Mouse (Mus musculus): ENCODE measurements at regions not wholly inside any gene's neighbourhood (a gene's known extent, or its start where the extent isn't known, plus 50 kb on each side); places are given as distances from the start of the nearest gene placed in this dataset.
"Not testable (repeated sequence)": the region's sequence is repeated elsewhere in the genome, so short reads cannot be mapped to it uniquely, and the experiment has no call there.

DNA sequence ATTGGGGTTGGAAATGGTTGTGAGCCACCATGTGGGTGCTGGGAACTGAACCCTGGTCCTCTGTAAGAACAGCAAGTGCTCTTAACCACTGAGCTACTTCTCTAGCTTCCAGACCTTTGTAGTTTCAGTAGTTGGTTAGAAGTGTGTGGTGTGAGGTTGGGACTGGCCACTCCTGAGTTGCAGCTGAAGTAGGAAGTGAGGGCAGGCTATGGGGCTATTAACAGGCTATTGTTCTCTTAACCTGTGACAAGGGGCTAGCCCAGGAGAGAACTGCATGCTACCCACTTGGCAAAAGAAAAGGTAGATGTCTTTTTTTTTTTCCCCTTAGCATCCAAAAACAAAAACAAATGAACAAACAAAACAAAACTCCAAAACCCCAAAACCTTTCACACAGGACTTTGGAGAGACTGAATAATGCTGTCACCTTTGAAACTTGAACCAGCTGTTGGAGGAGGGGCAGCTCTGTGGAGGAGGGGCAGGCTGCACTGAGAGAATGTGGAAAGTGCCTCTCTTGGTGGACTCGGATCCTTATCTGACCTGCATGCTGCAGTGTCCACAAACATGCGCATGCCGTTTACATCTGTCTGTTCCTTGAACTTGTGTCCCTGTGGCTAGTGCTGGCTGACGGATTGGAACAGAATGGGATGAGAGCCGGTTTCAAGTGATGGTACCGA, 149.3 kb upstream of the Unc93a2 start:
- Histone ChIP-seq H3K4me2 (ENCODE audit: low read depth) (no peak overlapping the region), H3ac (ENCODE audit: control insufficient read depth, insufficient read length) (no peak overlapping the region), H3K4me3 (no peak overlapping the region), H3K27me3 (ENCODE audit: control insufficient read depth, insufficient read depth, insufficient read length) (no peaks in the 10 kb centered on the region), H3K36me3 (ENCODE audit: control insufficient read depth, insufficient read depth) (no peaks in the 10 kb centered on the region), H3K79me2 (ENCODE audit: control insufficient read depth, insufficient read depth) (no peaks in the 10 kb centered on the region)
- TF ChIP-seq MAX (IDR thresholded peaks at IDR 0.05; ENCODE audit: low read depth) (no peak), MYOD1 (IDR thresholded peaks at IDR 0.05; ENCODE audit: control insufficient read depth in 1 of 3, insufficient read length in 2 of 3, low read depth in 2 of 3) (no peak), E2F4 (IDR thresholded peaks at IDR 0.05; ENCODE audit: insufficient read depth) (no peak), MYOG (IDR thresholded peaks at IDR 0.05; ENCODE audit: control insufficient read depth in 1 of 3, insufficient read depth in 1 of 3, insufficient read length in 2 of 3, low read depth in 2 of 3) (no peak), TCF3 (IDR thresholded peaks at IDR 0.05; ENCODE audit: insufficient read length, low read depth) (no peak), USF1 (IDR thresholded peaks at IDR 0.05; ENCODE audit: low read depth) (no peak), CEBPB (IDR thresholded peaks at IDR 0.05; ENCODE audit: insufficient read depth, poor library complexity, severe bottlenecking) (no peak), POLR2AphosphoS2 (IDR thresholded peaks at IDR 0.05; ENCODE audit: insufficient read length, low read depth) (no peak), POLR2A (IDR thresholded peaks at IDR 0.05; ENCODE audit: insufficient read length, low read depth) (no peak)

DNA sequence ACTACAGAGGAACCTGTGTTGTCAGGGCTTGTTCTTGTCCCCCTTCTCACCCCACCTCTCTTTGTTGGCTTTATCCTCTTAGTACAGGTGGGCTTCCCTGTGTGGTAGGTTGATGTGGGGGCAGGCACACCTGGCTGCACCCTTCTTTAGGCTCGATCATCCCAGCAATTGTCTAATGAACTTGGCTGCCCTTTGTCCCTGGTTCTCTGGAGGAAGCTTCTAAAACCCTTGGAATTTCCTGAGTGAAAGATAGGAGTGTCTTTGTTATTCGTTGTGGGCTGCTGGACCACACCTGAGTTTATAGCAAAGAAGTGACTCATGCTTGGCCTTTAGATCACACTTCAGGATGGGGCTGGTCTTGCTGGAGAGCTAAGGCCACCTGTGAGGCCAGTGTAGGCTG, 148.3 kb upstream of the Unc93a2 start:
- Histone ChIP-seq H3K79me2 (ENCODE audit: control insufficient read depth, insufficient read depth) (no peaks in the 10 kb centered on the region), H3K4me3 (no peak overlapping the region), H3ac (ENCODE audit: control insufficient read depth, insufficient read length) (no peak overlapping the region), H3K4me2 (ENCODE audit: low read depth) (no peak overlapping the region), H3K36me3 (ENCODE audit: control insufficient read depth, insufficient read depth) (no peaks in the 10 kb centered on the region), H3K27me3 (ENCODE audit: control insufficient read depth, insufficient read depth, insufficient read length) (no peaks in the 10 kb centered on the region)
- TF ChIP-seq MYOD1 (IDR thresholded peaks at IDR 0.05; ENCODE audit: control insufficient read depth in 1 of 3, insufficient read length in 2 of 3, low read depth in 2 of 3) = no peak
- no peak for TF ChIP-seq USF1 (IDR thresholded peaks at IDR 0.05; ENCODE audit: low read depth)
- no peak for TF ChIP-seq CEBPB (IDR thresholded peaks at IDR 0.05; ENCODE audit: insufficient read depth, poor library complexity, severe bottlenecking)
- TF ChIP-seq MYOG (IDR thresholded peaks at IDR 0.05; ENCODE audit: control insufficient read depth in 1 of 3, insufficient read depth in 1 of 3, insufficient read length in 2 of 3, low read depth in 2 of 3) = no peak
- TF ChIP-seq TCF3 (IDR thresholded peaks at IDR 0.05; ENCODE audit: insufficient read length, low read depth) = no peak

DNA sequence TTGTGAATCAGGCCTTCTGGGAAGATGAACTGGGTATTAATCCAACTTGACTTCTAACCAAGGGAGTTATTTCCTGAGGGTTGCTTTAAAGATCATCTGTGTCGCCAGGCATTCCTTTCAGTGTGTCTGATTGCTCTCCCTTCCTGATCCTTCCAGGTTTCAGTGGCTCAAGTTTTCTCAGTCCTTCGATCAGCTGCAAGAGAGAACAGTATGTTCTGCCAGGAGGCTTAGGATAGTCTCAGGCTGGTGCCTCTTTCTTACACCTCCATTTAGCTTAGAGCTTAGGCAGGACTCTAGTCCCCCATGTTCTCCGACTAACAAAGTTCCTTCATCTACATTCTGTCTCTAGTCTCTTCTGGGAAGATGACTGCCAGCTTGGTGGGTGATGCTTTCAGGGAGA, 147.4 kb upstream of the Unc93a2 start:
- no peak overlapping the region for H3K4me3 ChIP-seq
- H3K4me2 ChIP-seq (ENCODE audit: low read depth) = no peak overlapping the region
- no peak for TF ChIP-seq SRF (IDR thresholded peaks at IDR 0.05; ENCODE audit: control insufficient read depth, insufficient read length, low read depth)
- no peak for TF ChIP-seq CEBPB (IDR thresholded peaks at IDR 0.05; ENCODE audit: insufficient read depth, poor library complexity, severe bottlenecking)
- no peak for TF ChIP-seq MYOD1 (IDR thresholded peaks at IDR 0.05; ENCODE audit: control insufficient read depth in 1 of 3, insufficient read length in 2 of 3, low read depth in 2 of 3)
- TF ChIP-seq POLR2AphosphoS2 (IDR thresholded peaks at IDR 0.05; ENCODE audit: insufficient read length, low read depth) = no peak
- no peak for TF ChIP-seq REST (IDR thresholded peaks at IDR 0.05; ENCODE audit: insufficient read depth, insufficient read length)
- TF ChIP-seq USF1 (IDR thresholded peaks at IDR 0.05; ENCODE audit: low read depth) = no peak
- TF ChIP-seq TCF12 (IDR thresholded peaks at IDR 0.05; ENCODE audit: insufficient read depth, poor library complexity, severe bottlenecking) = no peak
- no peak for TF ChIP-seq TCF3 (IDR thresholded peaks at IDR 0.05; ENCODE audit: insufficient read length, low read depth)
- TF ChIP-seq E2F4 (IDR thresholded peaks at IDR 0.05; ENCODE audit: insufficient read depth) = no peak
- TF ChIP-seq POLR2A (IDR thresholded peaks at IDR 0.05; ENCODE audit: insufficient read length, low read depth) = no peak
- no peaks in the 10 kb centered on the region for H3K27me3 ChIP-seq (ENCODE audit: control insufficient read depth, insufficient read depth, insufficient read length)
- H3K79me2 ChIP-seq (ENCODE audit: control insufficient read depth, insufficient read depth) = no peaks in the 10 kb centered on the region
- H3ac ChIP-seq (ENCODE audit: control insufficient read depth, insufficient read length) = no peak overlapping the region
- no peaks in the 10 kb centered on the region for H3K36me3 ChIP-seq (ENCODE audit: control insufficient read depth, insufficient read depth)

DNA sequence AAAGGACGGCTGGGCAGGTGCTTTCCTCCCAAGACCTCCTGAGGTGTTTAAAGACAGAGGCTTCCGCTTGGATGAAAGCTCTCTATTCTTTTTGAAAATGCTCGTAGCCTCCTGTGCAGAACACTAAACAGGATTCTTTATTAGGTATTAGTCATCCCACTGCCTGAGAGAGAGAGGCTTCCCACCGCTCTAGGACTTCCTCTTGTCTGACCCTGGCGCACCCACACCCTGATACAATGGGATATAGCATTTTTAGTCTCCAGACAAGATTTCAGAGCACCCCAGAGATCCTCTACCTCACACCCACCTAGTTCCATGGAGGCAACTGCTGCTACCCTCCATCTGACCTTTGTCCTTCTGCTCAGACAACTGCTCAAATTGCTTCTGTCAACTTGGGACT, 144.0 kb upstream of the Unc93a2 start:
- H3K79me2 ChIP-seq (ENCODE audit: control insufficient read depth, insufficient read depth) = no peaks in the 10 kb centered on the region
- no peak overlapping the region for H3ac ChIP-seq (ENCODE audit: control insufficient read depth, insufficient read length)
- H3K4me2 ChIP-seq (ENCODE audit: low read depth) = no peak overlapping the region
- H3K36me3 ChIP-seq (ENCODE audit: control insufficient read depth, insufficient read depth) = no peaks in the 10 kb centered on the region
- no peak overlapping the region for H3K4me3 ChIP-seq
- TF ChIP-seq USF1 (IDR thresholded peaks at IDR 0.05; ENCODE audit: low read depth) (no peak), SRF (IDR thresholded peaks at IDR 0.05; ENCODE audit: control insufficient read depth, insufficient read length, low read depth) (no peak), CEBPB (IDR thresholded peaks at IDR 0.05; ENCODE audit: insufficient read depth, poor library complexity, severe bottlenecking) (no peak), POLR2AphosphoS2 (IDR thresholded peaks at IDR 0.05; ENCODE audit: insufficient read length, low read depth) (no peak), E2F4 (IDR thresholded peaks at IDR 0.05; ENCODE audit: insufficient read depth) (no peak), MYOG (IDR thresholded peaks at IDR 0.05; ENCODE audit: control insufficient read depth in 1 of 3, insufficient read depth in 1 of 3, insufficient read length in 2 of 3, low read depth in 2 of 3) (no peak), TCF3 (IDR thresholded peaks at IDR 0.05; ENCODE audit: insufficient read length, low read depth) (no peak), MAX (IDR thresholded peaks at IDR 0.05; ENCODE audit: low read depth) (no peak), POLR2A (IDR thresholded peaks at IDR 0.05; ENCODE audit: insufficient read length, low read depth) (no peak), TCF12 (IDR thresholded peaks at IDR 0.05; ENCODE audit: insufficient read depth, poor library complexity, severe bottlenecking) (no peak), MYOD1 (IDR thresholded peaks at IDR 0.05; ENCODE audit: control insufficient read depth in 1 of 3, insufficient read length in 2 of 3, low read depth in 2 of 3) (no peak), REST (IDR thresholded peaks at IDR 0.05; ENCODE audit: insufficient read depth, insufficient read length) (no peak)
- H3K27me3 ChIP-seq (ENCODE audit: control insufficient read depth, insufficient read depth, insufficient read length) = no peaks in the 10 kb centered on the region

DNA sequence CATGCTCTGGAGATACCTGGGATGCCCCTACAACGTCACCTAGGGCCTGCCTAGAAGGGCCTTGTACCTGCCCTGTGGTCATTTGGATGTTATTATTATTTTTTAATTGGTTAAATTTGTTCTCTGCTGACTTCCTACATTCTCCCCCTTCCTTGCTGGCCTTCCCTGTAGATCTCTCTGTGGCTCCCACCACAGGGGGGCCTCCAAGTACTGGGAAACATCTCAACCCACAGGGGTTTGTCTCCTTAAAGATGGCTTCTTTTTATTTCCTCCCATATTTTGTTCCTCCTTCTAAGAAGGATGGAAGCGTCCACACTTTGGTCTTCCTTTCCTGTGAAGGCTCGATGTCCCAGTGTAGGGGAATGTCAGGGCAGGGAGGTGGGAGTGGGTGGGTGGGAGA, 142.4 kb upstream of the Unc93a2 start:
- Histone ChIP-seq H3K27me3 (ENCODE audit: control insufficient read depth, insufficient read depth, insufficient read length) (no peaks in the 10 kb centered on the region), H3K4me3 (no peak overlapping the region)
- TF ChIP-seq CEBPB (IDR thresholded peaks at IDR 0.05; ENCODE audit: insufficient read depth, poor library complexity, severe bottlenecking) (no peak), POLR2AphosphoS2 (IDR thresholded peaks at IDR 0.05; ENCODE audit: insufficient read length, low read depth) (no peak), TCF3 (IDR thresholded peaks at IDR 0.05; ENCODE audit: insufficient read length, low read depth) (no peak), MYOD1 (IDR thresholded peaks at IDR 0.05; ENCODE audit: control insufficient read depth in 1 of 3, insufficient read length in 2 of 3, low read depth in 2 of 3) (no peak), MAX (IDR thresholded peaks at IDR 0.05; ENCODE audit: low read depth) (no peak), USF1 (IDR thresholded peaks at IDR 0.05; ENCODE audit: low read depth) (no peak), E2F4 (IDR thresholded peaks at IDR 0.05; ENCODE audit: insufficient read depth) (no peak), REST (IDR thresholded peaks at IDR 0.05; ENCODE audit: insufficient read depth, insufficient read length) (no peak), TCF12 (IDR thresholded peaks at IDR 0.05; ENCODE audit: insufficient read depth, poor library complexity, severe bottlenecking) (no peak), MYOG (IDR thresholded peaks at IDR 0.05; ENCODE audit: control insufficient read depth in 1 of 3, insufficient read depth in 1 of 3, insufficient read length in 2 of 3, low read depth in 2 of 3) (no peak), POLR2A (IDR thresholded peaks at IDR 0.05; ENCODE audit: insufficient read length, low read depth) (no peak), SRF (IDR thresholded peaks at IDR 0.05; ENCODE audit: control insufficient read depth, insufficient read length, low read depth) (no peak)

DNA sequence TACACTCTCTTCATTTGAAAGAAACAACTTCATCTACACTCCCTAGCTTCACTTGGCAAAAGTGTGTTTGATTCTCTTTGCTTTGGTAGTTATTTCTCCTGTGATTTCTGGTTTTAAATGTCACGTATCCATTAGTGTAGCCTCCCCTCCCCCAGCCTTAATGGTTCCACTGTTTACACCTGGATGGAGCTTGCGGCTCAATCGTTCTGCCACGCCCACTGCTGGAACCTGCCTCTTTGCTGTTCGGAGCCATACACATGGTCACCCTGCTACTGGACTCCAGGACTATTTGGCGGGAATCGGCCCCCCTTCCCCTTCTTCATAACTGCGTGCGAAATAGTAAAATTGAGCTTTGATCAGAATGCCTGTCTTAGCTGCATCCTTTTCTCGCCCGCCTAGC, 139.2 kb upstream of the Unc93a2 start:
- H3ac ChIP-seq (ENCODE audit: control insufficient read depth, insufficient read length); H3K4me2 ChIP-seq (ENCODE audit: low read depth); H3K79me2 ChIP-seq (ENCODE audit: control insufficient read depth, insufficient read depth); H3K27me3 ChIP-seq (ENCODE audit: control insufficient read depth, insufficient read depth, insufficient read length); H3K36me3 ChIP-seq (ENCODE audit: control insufficient read depth, insufficient read depth); H3K4me3 ChIP-seq: not testable (repeated sequence)

More for the DNA sequence above, 142.4 kb upstream of the Unc93a2 start:
- Histone ChIP-seq H3K79me2 (ENCODE audit: control insufficient read depth, insufficient read depth) (no peaks in the 10 kb centered on the region), H3ac (ENCODE audit: control insufficient read depth, insufficient read length) (no peak overlapping the region), H3K36me3 (ENCODE audit: control insufficient read depth, insufficient read depth) (no peaks in the 10 kb centered on the region), H3K4me2 (ENCODE audit: low read depth) (no peak overlapping the region)

Measured in myocyte (in vitro differentiated cells).